Mouse (Mus musculus) c-Kit-positive CD71-positive TER-119-negative erythroid progenitor cells, embryonic 14.5 days (primary cell): ENCODE data around the gene Dus2.
A peak's percentile ranks its signal among the peaks of the same experiment; 100 is the strongest.
"Not testable (repeated sequence)": the region's sequence is repeated elsewhere in the genome, so short reads cannot be mapped to it uniquely, and the experiment has no call there.

ENCODE experiments used
- DNase-seq: peaks from one replicate; pipeline ENCODE4 v3.0.0-alpha.2; 2013; ENCODE audit warnings: low read depth

Gene Dus2

GRCm38 (mm10) chr8:105990856-105991387, at the start of gene Dus2:
Gene Dus2, plus strand, starts transcription at chr8:105991337.
- peak; percentile 84 for DNase-seq

GRCm38 (mm10) chr8:105942026-105942425, 49.1 kb upstream of the Dus2 start:
- DNase-seq, result no peak

- DNase-seq, result no peak
Observed at GRCm38 (mm10) chr8:105942542-105942941, 48.6 kb upstream of the Dus2 start.

- DNase-seq, result no peak
Observed at GRCm38 (mm10) chr8:105943321-105943739, 47.8 kb upstream of the Dus2 start, which contains the start of gene Lcat. Gene Lcat, minus strand, starts transcription at chr8:105943382.

GRCm38 (mm10) chr8:105949350-105949749, 41.8 kb upstream of the Dus2 start:
- no peak for DNase-seq

GRCm38 (mm10) chr8:105951057-105951659, 40.0 kb upstream of the Dus2 start:
- no peak for DNase-seq

GRCm38 (mm10) chr8:105956556-105956955, 34.6 kb upstream of the Dus2 start:
- DNase-seq, result no peak

- DNase-seq, result no peak
Observed at GRCm38 (mm10) chr8:105957813-105958212, 33.3 kb upstream of the Dus2 start.

- no peak for DNase-seq
Observed at GRCm38 (mm10) chr8:105959350-105959749, 31.8 kb upstream of the Dus2 start.

- DNase-seq, result no peak
Observed at GRCm38 (mm10) chr8:105961101-105961500, 30.0 kb upstream of the Dus2 start.

GRCm38 (mm10) chr8:105961536-105961935, 29.6 kb upstream of the Dus2 start:
- peak; percentile 57 for DNase-seq

- DNase-seq, result peak; percentile 28
Observed at GRCm38 (mm10) chr8:105964506-105965265, 26.5 kb upstream of the Dus2 start.

- peak; percentile 40 for DNase-seq
Observed at GRCm38 (mm10) chr8:105965266-105965904, 25.8 kb upstream of the Dus2 start.

GRCm38 (mm10) chr8:105965905-105966341, 25.2 kb upstream of the Dus2 start, which contains the start of gene Slc12a4:
Gene Slc12a4, minus strand, starts transcription at chr8:105966097.
- DNase-seq, result peak; percentile 73

- DNase-seq, result peak; percentile 79
Observed at GRCm38 (mm10) chr8:105966692-105967311, 24.3 kb upstream of the Dus2 start.

GRCm38 (mm10) chr8:105969367-105969766, 21.8 kb upstream of the Dus2 start:
- no peak for DNase-seq

- no peak for DNase-seq
Observed at GRCm38 (mm10) chr8:105971019-105971720, 20.0 kb upstream of the Dus2 start.

GRCm38 (mm10) chr8:105975363-105975762, 15.8 kb upstream of the Dus2 start:
- no peak for DNase-seq

GRCm38 (mm10) chr8:105979325-105979724, 11.8 kb upstream of the Dus2 start, which contains the start of gene Dpep3:
Gene Dpep3, minus strand, starts transcription at chr8:105979429.
- no peak for DNase-seq

- no peak for DNase-seq
Observed at GRCm38 (mm10) chr8:105981146-105981545, 10.0 kb upstream of the Dus2 start.

- not testable (repeated sequence) for DNase-seq
Observed at GRCm38 (mm10) chr8:105983406-105983805, 7.7 kb upstream of the Dus2 start.
